Mouse (Mus musculus) erythroblast, adult 5-6 weeks (primary cell): ENCODE measurements around the gene Mdm4. TPM values are rescaled to one million over a fixed set of nuclear protein-coding genes. Genes with fewer than 3 reads are reported as not detected.

Experiments
- ATAC-seq: replicated peaks from 2 replicates; pipeline ENCODE4 v1.8.0; 2016; ENCODE audit warnings: moderate number of reproducible peaks, mild to moderate bottlenecking, moderate TSS enrichment, inconsistent platforms; ENCODE audit not compliant: poor library complexity, low FRiP score, severe bottlenecking
- total RNA-seq, 2 experiments: library from RNA; stranded (forward) in 1 of 2; stranded (reverse) in 1 of 2; fragments of 150-400 nt in 1 of 2; fragments of 200-764, 138-1000 nt in 1 of 2; gene quantifications; 2 replicates each; pipeline versions ENCODE4 v1.2.3 to v1.2.4; 2015 to 2017; ENCODE audit warnings: low replicate concordance in 2 of 2

Gene Mdm4
- total RNA-seq, 2 experiments from 2014 or later: 53.6 to 69.9 TPM

DNA sequence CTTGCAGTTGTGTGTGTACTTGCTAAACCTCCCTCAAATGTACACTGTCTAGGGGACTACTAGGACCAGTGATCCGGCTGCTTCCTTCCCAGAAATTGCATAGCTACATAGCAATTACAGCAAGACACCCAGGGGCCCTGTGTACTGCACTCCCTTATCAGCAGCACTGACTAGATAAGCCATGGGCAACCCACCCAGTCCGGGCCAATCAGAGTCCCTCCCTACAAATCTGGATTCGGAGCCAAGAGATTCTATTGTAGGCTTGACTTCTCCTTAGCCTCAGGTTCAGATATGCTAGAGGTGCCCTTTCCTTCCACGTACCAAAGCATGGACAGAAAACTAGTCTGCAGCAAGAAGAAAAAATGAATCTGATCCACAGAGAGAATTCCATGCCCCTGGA is 65.7 kb downstream of the Mdm4 start:
- no peak for ATAC-seq

DNA sequence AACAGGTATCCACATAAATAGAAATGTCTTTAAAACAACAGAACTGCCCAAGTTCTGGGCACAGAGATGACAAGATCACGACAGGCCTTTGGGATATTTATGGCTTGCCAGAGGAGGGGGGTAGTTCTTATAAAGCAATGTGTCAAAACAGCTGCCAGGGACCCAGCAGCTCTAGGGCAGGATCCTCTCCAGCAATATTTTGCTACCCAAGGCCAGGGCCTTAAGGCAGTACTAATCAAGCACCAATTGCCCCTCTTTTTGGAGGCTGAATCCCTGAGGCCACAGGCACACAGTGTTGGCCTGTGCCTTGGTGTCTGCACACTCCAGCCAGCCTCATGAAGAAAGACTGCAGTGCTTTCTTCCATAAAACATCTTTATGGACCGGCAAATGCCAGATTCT is 66.3 kb downstream of the Mdm4 start:
- no peak for ATAC-seq

DNA sequence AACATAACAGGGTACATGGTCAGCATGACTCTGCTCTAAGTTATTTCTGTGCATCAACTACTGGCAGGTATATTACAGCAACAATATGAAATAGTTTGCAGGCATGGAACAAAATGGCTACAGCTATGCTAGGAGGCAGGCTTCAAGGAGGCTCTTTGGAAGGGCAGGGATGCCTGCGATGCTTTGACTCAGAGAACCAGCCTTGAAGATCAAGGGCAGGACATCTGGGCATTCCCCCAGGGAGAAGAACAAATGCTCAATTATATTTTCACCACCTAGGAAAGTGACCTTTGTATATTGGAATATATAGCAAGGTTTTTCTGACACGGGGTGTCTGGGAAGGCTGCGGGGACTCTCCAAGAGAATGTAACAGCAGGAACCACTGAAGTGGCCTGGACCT is 68.6 kb downstream of the Mdm4 start:
- ATAC-seq: no peak

DNA sequence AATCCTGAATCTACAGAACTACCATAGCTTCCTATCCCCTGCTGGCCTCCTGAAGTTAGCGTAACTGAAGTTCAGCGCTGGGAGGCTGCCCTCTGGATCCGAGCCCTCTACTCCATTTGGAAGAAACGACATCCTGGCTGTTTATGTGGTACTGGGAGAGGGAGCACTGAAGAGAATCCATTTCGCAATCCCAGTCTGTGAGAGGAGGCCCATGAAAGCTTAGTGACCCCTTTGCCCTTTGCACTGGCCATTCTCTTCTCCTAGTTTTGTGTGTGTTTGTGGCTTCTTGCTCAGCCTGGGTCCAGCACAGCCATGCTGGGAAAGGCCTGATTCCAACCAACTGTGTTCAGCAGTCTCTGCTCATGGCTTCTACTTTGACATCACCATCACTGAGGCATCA is 73.6 kb downstream of the Mdm4 start:
- no peak for ATAC-seq

DNA sequence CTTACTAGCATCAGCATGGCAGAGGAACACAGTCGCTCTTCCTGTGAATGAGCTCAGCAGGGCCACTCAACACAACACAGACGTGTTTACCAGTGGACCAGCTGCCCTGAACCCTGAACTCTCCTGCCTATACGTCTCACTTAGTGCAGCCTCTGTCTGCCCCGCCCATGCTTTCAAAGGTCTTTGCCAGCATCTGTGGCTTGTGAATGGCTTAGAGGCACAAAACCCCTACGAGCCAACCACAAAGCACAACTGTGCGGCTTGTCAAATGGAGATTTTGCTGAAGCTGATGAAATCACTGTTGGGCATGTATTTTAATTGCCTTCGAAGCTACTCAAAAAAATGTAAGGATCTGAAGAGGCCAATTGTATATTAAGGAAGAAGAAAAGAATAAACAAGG is 82.5 kb downstream of the Mdm4 start:
- no peak for ATAC-seq

DNA sequence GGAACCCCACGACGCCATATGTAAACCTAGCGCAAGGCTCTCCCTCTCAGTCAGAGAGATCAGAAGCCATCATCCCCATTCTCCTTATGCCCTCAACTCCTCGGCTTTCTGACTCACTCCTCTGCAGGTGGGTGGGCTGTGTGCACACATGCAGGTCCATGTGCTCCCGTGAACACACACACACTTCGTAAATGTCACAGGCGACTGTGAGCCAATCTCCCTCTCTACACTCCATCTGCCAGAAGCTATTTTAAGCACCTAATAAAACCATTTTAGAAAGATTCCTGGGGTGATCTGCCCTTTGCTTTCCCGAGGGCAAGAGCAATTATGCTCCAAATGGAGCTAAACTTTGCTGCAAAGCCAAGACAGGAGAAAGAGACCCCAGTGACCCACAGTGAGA is 84.5 kb downstream of the Mdm4 start:
- no peak for ATAC-seq

DNA sequence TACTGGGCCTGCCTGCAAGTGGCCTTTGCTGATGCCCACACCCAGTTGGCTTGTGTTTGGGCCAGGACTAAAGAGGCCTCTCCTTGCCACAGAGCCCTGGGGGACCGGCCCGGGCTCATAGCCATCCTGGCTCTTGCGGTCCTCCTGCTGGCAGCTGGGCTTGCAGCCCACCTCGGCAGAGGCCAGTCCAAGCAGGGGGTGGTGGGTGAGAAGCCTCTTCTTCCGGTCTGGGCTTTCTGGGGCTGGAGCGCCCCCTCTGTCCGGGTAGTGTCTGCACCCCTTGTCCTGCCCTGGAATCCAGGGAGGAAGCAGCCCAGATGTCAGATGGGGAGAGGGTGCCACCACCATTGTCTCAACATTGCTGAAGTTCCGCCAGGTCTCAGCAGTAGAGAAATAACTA is 91.4 kb downstream of the Mdm4 start:
- ATAC-seq: no peak; the same call in 1 of the 2 replicates

DNA sequence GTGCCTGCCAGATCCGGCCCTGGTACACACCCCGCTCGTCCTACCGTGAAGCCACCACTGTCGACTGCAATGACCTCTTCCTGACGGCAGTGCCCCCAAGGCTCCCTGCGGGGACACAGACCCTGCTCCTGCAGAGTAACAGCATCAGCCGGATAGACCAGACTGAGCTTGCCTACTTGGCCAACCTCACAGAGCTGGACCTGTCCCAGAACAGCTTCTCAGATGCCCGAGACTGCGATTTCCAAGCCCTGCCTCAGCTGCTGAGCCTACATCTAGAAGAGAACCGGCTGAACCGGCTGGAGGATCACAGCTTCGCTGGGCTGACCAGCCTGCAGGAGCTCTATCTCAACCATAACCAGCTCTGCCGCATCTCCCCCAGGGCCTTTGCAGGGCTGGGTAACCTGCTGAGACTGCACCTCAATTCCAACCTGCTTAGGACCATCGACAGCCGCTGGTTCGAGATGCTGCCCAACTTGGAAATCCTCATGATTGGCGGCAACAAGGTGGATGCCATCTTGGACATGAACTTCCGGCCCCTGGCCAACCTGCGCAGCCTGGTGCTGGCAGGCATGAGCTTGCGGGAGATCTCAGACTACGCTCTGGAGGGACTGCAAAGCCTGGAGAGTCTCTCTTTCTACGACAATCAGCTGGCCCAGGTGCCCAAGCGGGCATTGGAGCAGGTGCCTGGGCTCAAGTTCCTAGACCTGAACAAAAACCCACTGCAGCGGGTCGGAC is 92.9 kb downstream of the Mdm4 start:
- no peak for ATAC-seq

DNA sequence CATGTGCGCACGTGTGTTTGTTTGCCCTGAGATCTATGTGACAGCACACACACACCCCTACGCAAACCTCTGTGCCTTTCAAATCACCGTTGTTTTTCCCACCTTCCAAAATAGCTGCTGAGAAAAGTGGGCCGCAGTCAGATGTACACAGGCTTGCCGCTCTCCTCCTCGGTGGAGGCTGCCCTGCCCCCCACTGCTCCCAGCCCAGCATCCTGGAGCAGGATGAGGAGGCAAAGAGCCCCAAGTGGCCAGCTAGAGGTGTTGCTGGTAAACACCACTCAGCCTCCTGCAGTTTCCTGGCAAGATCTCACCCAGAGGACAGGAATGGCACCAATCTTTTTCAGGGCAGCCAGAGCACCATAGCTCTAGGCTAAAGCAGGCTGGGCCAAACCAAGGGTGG is 95.5 kb downstream of the Mdm4 start:
- no peak for ATAC-seq

DNA sequence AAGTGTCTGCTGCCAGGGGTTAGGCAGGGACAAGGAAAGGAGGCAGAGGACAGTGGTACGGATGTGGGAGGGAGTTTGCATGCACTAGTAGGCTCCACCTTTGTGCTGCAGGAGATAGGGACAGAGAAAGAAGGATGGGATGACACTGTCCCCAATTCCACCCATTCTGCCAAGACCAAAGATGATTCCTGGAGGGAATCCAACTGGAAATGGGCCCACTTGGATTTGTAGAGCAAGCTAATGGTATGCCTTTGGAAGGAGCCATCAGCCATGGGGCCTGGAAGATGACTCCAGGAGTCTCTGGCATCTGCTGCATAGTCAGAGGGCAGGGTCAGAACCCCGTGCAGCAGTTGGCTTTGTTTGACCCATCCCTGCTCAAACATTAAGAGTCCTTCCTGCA is 97.9 kb downstream of the Mdm4 start:
- ATAC-seq: no peak

DNA sequence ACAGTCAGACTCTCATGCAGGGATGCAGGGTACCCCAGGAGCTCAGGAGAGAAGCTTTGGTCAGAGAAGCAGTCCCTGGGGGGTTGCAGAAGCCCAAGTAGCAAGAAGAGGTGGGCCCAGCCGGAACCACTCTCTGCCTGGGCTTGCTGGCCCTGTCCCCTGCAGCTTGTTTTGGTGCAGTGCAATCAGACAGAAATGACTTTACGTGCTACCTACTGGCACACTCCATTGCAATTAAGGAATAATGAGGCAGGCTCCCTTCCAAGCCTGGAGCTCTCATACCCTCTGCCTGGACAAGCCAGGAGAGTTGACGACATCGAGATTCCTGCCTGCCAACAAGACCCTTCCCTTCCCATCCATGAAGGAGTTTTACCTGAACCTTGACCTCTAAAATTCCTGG is 100.1 kb downstream of the Mdm4 start:
- no peak for ATAC-seq

DNA sequence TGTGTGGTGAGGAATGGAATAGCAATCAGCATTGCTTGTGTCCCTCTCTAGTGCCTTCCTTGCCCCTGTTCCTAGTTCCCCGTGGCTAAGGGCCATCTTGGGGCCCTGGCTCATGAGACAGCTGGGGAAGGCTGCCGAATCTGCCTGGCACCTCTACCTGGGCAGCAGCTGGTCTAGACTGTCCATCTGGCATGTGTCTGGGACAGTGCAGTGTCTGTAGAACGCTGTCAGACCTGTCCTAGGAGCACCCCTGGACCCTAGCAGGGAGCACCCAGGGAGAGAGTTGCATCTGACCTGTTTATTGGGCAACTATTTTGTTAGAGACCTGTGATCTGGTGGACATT is 101.5 kb downstream of the Mdm4 start:
- no peak for ATAC-seq

DNA sequence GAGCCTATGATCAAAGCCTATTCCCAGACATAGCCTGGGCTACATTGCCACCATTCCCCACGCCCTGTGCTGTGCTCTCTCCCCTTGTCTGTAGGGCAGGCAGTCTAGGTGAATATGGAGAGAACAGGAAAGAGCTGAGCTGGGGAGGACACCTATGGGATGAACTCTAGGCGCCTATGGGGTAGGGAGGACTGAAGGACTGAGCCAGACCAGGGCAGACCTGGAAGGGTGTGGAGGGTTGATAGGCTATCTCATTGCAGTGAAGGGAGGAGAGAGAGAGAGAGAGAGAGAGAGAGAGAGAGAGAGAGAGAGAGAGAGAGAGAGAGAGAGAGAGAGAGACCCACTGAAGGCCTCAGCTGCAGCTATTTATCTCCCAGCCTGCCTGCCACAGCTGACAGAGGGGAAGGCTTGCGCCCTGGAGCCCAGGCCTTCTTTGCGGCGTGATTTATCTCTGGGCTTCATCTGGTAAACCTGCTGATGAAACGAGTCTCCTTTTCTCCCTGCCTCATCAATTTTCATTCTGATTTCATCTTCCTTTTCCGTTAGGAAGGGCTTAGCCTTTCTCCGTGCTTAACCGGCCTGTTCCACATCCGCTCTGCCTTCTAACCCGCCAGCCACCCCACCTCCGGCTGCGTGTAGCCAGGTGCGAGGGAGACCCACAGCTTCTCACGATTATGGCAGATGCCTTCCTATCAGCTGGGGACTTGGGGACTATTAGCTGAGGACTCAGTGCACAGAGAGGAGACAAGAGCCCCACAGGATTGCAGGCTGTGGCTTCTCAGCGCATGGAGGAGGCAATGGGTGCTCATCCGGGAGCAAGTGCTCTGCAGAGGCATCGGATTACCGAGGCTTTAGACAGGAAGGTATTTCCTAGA is 102.1 kb downstream of the Mdm4 start:
- ATAC-seq: no peak

DNA sequence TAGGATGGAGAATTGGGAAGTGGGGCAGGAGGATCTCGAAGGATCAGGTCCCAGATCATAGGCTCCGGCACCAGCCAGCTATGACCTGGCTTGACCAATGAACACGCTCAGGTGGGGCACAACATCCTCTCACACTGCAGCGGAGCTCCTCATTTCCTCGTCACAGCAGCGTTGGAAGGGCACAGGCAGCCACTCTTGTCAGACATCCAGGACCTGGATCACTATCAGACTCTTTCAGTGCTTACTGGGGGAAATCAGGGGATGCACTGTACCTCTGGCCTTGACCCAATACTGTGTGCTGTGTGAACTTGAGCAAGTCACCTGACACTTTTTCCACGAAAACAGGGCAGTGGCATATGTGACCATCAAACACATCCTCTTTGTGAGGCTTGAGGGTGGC is 105.1 kb downstream of the Mdm4 start:
- ATAC-seq: no peak

DNA sequence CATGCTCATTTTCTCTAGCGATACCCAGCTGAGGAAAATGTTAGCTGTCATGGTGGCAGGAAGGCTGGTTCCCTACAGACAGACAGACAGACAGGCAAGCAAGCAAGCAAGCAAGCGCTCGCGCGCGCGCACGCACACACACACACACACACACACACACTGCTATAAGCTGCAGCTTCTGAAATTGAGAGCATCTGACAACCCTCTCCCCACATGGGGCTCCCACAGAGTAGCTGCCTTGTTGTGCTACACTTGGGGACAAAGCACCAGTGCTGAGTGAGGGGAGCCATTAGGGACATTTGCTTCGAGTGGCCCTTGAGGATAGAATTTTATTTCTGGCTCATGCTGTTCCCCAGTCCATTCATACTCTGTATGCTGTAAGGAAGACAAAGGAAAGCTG is 108.1 kb downstream of the Mdm4 start:
- ATAC-seq: no peak

DNA sequence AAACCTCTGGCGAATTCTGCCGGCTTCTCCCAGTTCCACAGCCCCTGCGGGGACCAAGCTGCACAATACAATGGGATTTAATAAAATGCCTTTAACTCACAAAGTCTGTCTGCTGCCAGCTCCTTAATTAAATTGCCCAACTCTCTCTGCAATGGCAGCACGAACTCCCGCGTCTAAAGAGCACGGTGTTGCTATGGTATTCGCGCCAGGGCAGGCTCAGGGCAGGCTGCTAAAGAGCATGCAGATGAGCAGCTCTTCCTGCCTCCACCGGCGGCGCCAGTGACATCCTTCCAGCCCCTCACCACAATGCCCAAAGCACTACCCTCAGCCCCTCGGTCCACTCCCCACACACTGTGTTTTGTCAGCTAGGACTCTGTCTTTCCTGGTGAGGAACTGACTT is 109.3 kb downstream of the Mdm4 start:
- ATAC-seq: no peak

DNA sequence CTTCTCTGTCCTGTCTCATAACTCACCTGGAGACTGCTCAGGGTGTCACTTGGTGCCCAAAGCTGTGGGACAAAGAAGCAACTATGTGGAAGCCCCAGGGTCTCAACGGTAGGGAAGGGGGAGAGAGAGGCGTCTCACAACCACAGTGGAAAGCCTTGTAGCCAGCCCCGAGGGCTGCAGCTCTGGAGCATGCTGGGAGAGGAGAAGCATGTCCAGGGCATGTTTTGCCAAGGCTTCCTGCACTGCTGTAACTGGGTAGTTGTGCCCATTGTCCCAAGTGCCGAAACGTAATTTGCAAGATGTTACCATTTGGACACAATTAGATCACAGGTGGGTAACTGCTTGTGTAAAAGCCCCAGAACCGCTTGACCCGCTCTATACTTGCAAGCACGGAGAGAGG is 111.1 kb downstream of the Mdm4 start:
- ATAC-seq: no peak

DNA sequence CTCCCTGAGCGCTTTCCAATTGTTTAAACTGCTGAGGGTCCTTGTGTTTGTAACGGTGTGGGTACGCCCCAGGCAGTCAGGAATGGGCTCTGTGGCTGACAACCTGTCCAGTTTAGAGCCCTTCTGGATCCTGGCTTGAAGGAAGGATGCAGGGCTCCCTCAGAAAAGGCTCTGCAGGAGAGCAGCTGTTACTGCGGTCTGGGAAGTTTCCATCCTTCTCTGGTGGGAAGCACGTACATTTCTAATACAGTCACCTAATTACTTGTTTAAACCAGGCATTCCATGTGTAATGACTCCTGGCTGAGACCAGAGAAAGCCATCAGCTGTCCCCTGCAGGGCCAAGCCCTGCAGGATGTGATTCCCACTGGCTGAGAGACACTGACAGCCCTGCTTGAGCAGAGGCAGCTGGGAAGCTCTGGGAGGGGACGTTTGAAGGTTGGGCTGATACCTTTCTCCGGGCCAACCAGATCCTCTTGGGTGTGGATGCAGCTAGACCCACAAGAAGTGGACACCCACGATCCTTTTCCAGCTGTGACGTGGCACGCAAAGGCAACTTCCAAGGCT is 112.2 kb downstream of the Mdm4 start:
- no peak for ATAC-seq

DNA sequence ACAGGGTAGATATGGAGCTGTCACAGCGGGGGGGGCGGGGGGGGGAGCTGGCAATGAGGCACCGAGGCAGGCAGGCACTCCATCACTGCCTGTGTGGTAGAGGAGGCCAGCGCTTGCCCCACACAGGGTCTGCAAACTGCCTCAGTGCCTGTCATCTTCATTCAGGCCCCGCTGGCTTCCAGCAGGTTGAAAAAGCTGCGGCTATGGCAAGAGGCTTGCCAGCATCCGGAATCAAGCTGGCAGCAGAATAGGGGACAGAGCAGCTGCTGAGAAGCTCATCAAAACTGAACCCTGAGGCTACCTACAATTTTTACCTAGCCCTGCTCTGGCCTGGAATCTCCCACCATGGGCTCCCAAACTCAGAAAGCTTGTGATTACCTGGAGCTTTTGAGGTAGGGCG is 112.8 kb downstream of the Mdm4 start:
- no peak for ATAC-seq

DNA sequence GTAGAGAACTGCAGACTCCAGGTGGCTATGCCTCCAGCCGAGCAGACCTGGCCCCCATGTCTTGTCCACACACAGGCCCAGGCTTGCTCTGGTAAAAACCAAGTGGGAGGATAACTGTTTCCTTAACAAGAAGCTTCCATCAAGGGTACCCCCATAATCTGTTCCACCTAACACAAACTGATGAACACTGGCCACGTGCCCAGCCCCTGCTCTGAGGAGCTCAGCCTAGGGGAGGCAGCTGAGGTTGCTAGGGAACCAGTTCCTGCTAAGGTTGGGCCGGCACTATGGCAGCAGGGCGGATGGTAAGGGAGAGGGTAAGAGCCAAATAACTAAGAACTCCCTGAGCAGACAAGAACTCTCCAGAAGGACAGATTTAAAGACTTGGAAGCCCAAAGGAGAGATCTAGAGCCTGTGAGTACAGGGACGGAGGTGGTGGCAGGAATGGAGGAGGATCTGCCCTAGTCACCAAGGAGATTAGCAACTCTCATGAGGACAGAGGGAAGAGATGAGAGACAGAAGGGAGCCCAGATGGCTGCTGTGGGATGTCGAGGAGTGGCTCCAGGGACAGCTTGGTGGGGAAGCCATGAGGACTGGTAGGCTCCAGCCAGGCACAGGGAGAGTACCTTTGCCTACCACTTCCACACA is 114.4 kb downstream of the Mdm4 start:
- no peak for ATAC-seq
